Mouse (Mus musculus): ENCODE data around the gene Gkn3. TPM values are rescaled to one million over a fixed set of nuclear protein-coding genes. Genes with fewer than 3 reads are reported as not detected.

Gene Gkn3
- polyA plus RNA-seq, 1 experiment from 2014 or later: not detected

- Histone ChIP-seq H3K4me2 (replicated peaks) (no peak overlapping the region), H3K4me1 (peaks cover 3% of the 10 kb centered on the region), H3K4me3 (no peak overlapping the region), H3K27me3 (no peaks in the 10 kb centered on the region), H3K36me3 (no peaks in the 10 kb centered on the region), H3K9me3 (no peaks in the 10 kb centered on the region), H3K9ac (replicated peaks) (no peak overlapping the region), H3K27ac (replicated peaks) (no peak overlapping the region)
- WGBS: 88% methylated on average over 9 of the region's 9 CpGs
- no peak for ATAC-seq (ENCODE audit: low FRiP score, low read depth)
Observed at GRCm38 (mm10) chr6:87394783-87395182, 6.0 kb upstream of the Gkn3 start.

- ATAC-seq (ENCODE audit: low FRiP score, low read depth): no peak
- no peak overlapping the region for H3K9ac ChIP-seq (replicated peaks)
- no peak overlapping the region for H3K4me2 ChIP-seq (replicated peaks)
- H3K27ac ChIP-seq (replicated peaks): no peak overlapping the region
- H3K4me3 ChIP-seq: no peak overlapping the region
- no peaks in the 10 kb centered on the region for H3K9me3 ChIP-seq
- H3K36me3 ChIP-seq: no peaks in the 10 kb centered on the region
- 74% methylated on average over 8 of the region's 8 CpGs for WGBS
- peaks cover 10% of the 10 kb centered on the region for H3K4me1 ChIP-seq
- H3K27me3 ChIP-seq: no peaks in the 10 kb centered on the region
Observed at GRCm38 (mm10) chr6:87393466-87394205, 4.9 kb upstream of the Gkn3 start.

- 27% methylated on average over 5 of the region's 5 CpGs for WGBS
- peaks cover 14% of the 10 kb centered on the region; the same call in 1 of the 2 replicates for H3K27me3 ChIP-seq
- no peaks in the 10 kb centered on the region for H3K9me3 ChIP-seq
- H3K27ac ChIP-seq (replicated peaks): no peak overlapping the region
- peaks cover 18% of the 10 kb centered on the region for H3K4me1 ChIP-seq
- no peaks in the 10 kb centered on the region for H3K36me3 ChIP-seq
- no peak for ATAC-seq (ENCODE audit: low FRiP score, low read depth)
- no peak overlapping the region for H3K9ac ChIP-seq (replicated peaks)
- no peak overlapping the region for H3K4me2 ChIP-seq (replicated peaks)
- H3K4me3 ChIP-seq: no peak overlapping the region
Observed at GRCm38 (mm10) chr6:87389455-87389989, 787 bp upstream of the Gkn3 start.

- no peak for ATAC-seq (ENCODE audit: low FRiP score, low read depth)
- H3K27me3 ChIP-seq: peaks cover 30% of the 10 kb centered on the region
- 89% methylated on average over 10 of the region's 10 CpGs for WGBS
Observed at GRCm38 (mm10) chr6:87386681-87387080, 2.1 kb downstream of the Gkn3 start.

GRCm38 (mm10) chr6:87386203-87386602 lies 2.5 kb downstream of the Gkn3 start:
- Histone ChIP-seq H3K9me3 (no peaks in the 10 kb centered on the region), H3K27ac (replicated peaks) (no peak overlapping the region), H3K4me3 (no peak overlapping the region), H3K4me1 (peaks cover 20% of the 10 kb centered on the region; the same call in 1 of the 2 replicates), H3K9ac (replicated peaks) (no peak overlapping the region), H3K36me3 (no peaks in the 10 kb centered on the region), H3K4me2 (replicated peaks) (no peak overlapping the region), H3K27me3 (peaks cover 30% of the 10 kb centered on the region)
- 16% methylated on average over 7 of the region's 7 CpGs for WGBS
- ATAC-seq (ENCODE audit: low FRiP score, low read depth): no peak

More at GRCm38 (mm10) chr6:87386681-87387080, 2.1 kb downstream of the Gkn3 start:
- no peak overlapping the region for H3K27ac ChIP-seq (replicated peaks)
- no peaks in the 10 kb centered on the region for H3K36me3 ChIP-seq
- no peak overlapping the region for H3K9ac ChIP-seq (replicated peaks)
- no peaks in the 10 kb centered on the region for H3K9me3 ChIP-seq
- peaks cover 20% of the 10 kb centered on the region; the same call in 1 of the 2 replicates for H3K4me1 ChIP-seq
- H3K4me3 ChIP-seq: no peak overlapping the region
- no peak overlapping the region for H3K4me2 ChIP-seq (replicated peaks)

- H3K27ac ChIP-seq (replicated peaks): no peak overlapping the region
- H3K4me2 ChIP-seq (replicated peaks): no peak overlapping the region
- H3K4me1 ChIP-seq: peaks cover 20% of the 10 kb centered on the region; the same call in 1 of the 2 replicates
- 67% methylated on average over 6 of the region's 6 CpGs for WGBS
- ATAC-seq (ENCODE audit: low FRiP score, low read depth): no peak
- no peaks in the 10 kb centered on the region for H3K9me3 ChIP-seq
- no peak overlapping the region for H3K4me3 ChIP-seq
- H3K9ac ChIP-seq (replicated peaks): no peak overlapping the region
- peaks cover 30% of the 10 kb centered on the region for H3K27me3 ChIP-seq
- H3K36me3 ChIP-seq: no peaks in the 10 kb centered on the region
Observed at GRCm38 (mm10) chr6:87384761-87385160, 4.0 kb downstream of the Gkn3 start.

GRCm38 (mm10) chr6:87383926-87384691 lies 4.6 kb downstream of the Gkn3 start:
- 0 out of 2 replicates have a peak, but pooled peaks have one; percentile 47 for ATAC-seq (ENCODE audit: low FRiP score, low read depth)
- Histone ChIP-seq H3K4me1 (peaks cover 13% of the 10 kb centered on the region; the same call in 1 of the 2 replicates), H3K9ac (replicated peaks) (0 out of 2 replicates have a peak overlapping the region, but pooled peaks have one; percentile 25), H3K27me3 (peaks cover 30% of the 10 kb centered on the region), H3K9me3 (no peaks in the 10 kb centered on the region), H3K4me3 (peak overlapping the region; percentile 33), H3K4me2 (replicated peaks) (peak overlapping the region; percentile 55), H3K36me3 (no peaks in the 10 kb centered on the region), H3K27ac (replicated peaks) (no peak overlapping the region)
- WGBS: 11% methylated on average over 24 of the region's 24 CpGs

- H3K27me3 ChIP-seq: 0 out of 2 replicates have a peak, but pooled peaks cover 3% of the 10 kb centered on the region
- H3K4me1 ChIP-seq: no peaks in the 10 kb centered on the region
- no peak within 1 kb of the TSS for H3K9ac ChIP-seq (replicated peaks)
- H3K9me3 ChIP-seq: no peaks in the 10 kb centered on the region
- H3K27ac ChIP-seq (replicated peaks): no peak within 1 kb of the TSS
- ATAC-seq (ENCODE audit: low FRiP score, low read depth): no peak
- no peak within 1 kb of the TSS for H3K4me3 ChIP-seq
- H3K4me2 ChIP-seq (replicated peaks): no peak within 1 kb of the TSS
- 89% methylated on average over 9 of the region's 9 CpGs for WGBS
- H3K36me3 ChIP-seq: no peaks in the 10 kb centered on the region
Observed at GRCm38 (mm10) chr6:87373057-87373456, 15.7 kb downstream of the Gkn3 start, which contains the start of gene Gkn2. Gkn2 (plus strand) TSS chr6:87373357.

- no peak for ATAC-seq (ENCODE audit: low FRiP score, low read depth)
- Histone ChIP-seq H3K4me2 (replicated peaks) (no peak overlapping the region), H3K36me3 (no peaks in the 10 kb centered on the region), H3K9me3 (no peaks in the 10 kb centered on the region), H3K4me1 (no peaks in the 10 kb centered on the region), H3K4me3 (no peak overlapping the region), H3K27me3 (0 out of 2 replicates have a peak, but pooled peaks cover 2% of the 10 kb centered on the region), H3K27ac (replicated peaks) (no peak overlapping the region), H3K9ac (replicated peaks) (no peak overlapping the region)
- WGBS: 92% methylated on average over 5 of the region's 5 CpGs
Observed at GRCm38 (mm10) chr6:87369223-87369622, 19.5 kb downstream of the Gkn3 start.

- Histone ChIP-seq H3K9me3 (no peaks in the 10 kb centered on the region), H3K4me3 (no peak overlapping the region), H3K27me3 (no peaks in the 10 kb centered on the region), H3K9ac (replicated peaks) (no peak overlapping the region), H3K27ac (replicated peaks) (no peak overlapping the region), H3K36me3 (no peaks in the 10 kb centered on the region), H3K4me2 (replicated peaks) (no peak overlapping the region), H3K4me1 (no peaks in the 10 kb centered on the region)
- 76% methylated on average over 5 of the region's 5 CpGs for WGBS
- no peak for ATAC-seq (ENCODE audit: low FRiP score, low read depth)
Observed at GRCm38 (mm10) chr6:87354441-87354840, 34.3 kb downstream of the Gkn3 start.

GRCm38 (mm10) chr6:87350829-87351228 lies 37.9 kb downstream of the Gkn3 start, which contains the start of gene Gkn1:
Gkn1 (minus strand) TSS chr6:87350942.
- no peaks in the 10 kb centered on the region for H3K9me3 ChIP-seq
- 89% methylated on average over 8 of the region's 8 CpGs for WGBS
- H3K4me3 ChIP-seq: no peak within 1 kb of the TSS
- no peaks in the 10 kb centered on the region for H3K4me1 ChIP-seq
- H3K9ac ChIP-seq (replicated peaks): no peak within 1 kb of the TSS
- H3K36me3 ChIP-seq: no peaks in the 10 kb centered on the region
- H3K27me3 ChIP-seq: no peaks in the 10 kb centered on the region; the same call in 1 of the 2 replicates
- H3K27ac ChIP-seq (replicated peaks): no peak within 1 kb of the TSS
- H3K4me2 ChIP-seq (replicated peaks): no peak within 1 kb of the TSS
- ATAC-seq (ENCODE audit: low FRiP score, low read depth): no peak

- Histone ChIP-seq H3K4me3 (no peak overlapping the region), H3K36me3 (no peaks in the 10 kb centered on the region), H3K4me1 (peaks cover 25% of the 10 kb centered on the region), H3K9ac (replicated peaks) (no peak overlapping the region), H3K27ac (replicated peaks) (no peak overlapping the region), H3K27me3 (peaks cover 3% of the 10 kb centered on the region; the same call in 1 of the 2 replicates), H3K4me2 (replicated peaks) (no peak overlapping the region), H3K9me3 (no peaks in the 10 kb centered on the region)
- 32% methylated on average over 6 of the region's 6 CpGs for WGBS
- ATAC-seq (ENCODE audit: low FRiP score, low read depth): no peak
Observed at GRCm38 (mm10) chr6:87335935-87336295, 52.8 kb downstream of the Gkn3 start.

Measured in midbrain, embryonic 12.5 days (tissue).